Mouse (Mus musculus) adrenal gland, postnatal 36 days (tissue): ENCODE measurements around the gene Ptprg. TPM values are rescaled to one million over a fixed set of nuclear protein-coding genes. Genes with fewer than 3 reads are reported as not detected.

Experiments
- DNase-seq, 2 experiments: peaks; one replicate each; pipeline ENCODE4 v3.0.0; 2021; ENCODE audit warnings: mixed read lengths in 1 of 2
- total RNA-seq, 2 experiments: library from RNA; stranded (reverse); gene quantifications; 2 replicates each; pipeline ENCODE4 v1.2.3; 2021

Gene Ptprg
- total RNA-seq, 2 experiments from 2014 or later: 103 to 108 TPM

DNA sequence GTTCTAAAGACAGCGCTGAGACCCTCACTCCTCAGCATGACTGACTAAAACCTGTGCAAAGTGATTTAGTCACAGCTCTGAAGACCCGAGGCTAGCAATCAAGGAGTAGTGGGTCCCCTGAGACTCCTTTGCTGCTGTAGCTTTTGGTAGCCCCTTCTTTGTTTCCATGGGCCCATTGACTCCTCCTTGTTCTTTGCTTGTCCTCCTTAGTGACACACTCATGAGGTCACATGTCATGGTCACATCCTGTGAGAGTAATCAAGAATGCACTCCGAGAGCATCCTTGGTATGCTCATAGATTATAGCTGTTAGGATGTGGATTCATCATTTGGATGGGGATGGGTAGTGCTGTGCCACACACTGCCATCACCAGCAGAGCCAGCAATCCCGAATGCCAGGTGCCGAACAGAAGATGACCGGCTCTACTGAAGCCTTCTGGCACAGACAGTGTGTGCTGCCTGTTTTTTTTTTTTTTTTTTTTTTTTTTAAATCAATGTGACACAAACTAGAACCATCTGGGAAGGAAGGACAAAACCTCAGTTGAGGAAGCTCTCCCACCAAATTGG is 64.9 kb downstream of the Ptprg start:
- no peak for DNase-seq

- DNase-seq: no peak
Observed at GRCm38 (mm10) chr14:11619606-11620005, 66.3 kb downstream of the Ptprg start.

DNA sequence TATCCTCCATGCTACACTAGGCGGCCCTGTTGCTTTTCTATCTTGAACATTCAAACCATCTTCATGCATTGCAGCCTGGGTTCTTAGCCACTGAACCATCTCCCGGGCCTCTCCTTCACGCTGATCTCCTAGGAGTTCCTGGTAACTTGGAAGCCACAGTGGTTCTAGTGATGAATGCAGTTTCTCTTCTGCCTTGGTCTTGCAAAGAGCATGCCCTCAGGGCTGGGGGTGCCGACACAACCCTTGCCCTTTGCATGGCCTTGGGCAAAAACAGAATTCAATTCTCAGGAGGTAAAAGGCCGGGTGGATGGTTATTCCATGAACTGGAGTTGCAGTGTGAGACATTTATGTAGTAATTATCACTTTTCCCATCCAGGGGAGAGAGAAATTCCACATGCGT is 67.0 kb downstream of the Ptprg start:
- no peak for DNase-seq

DNA sequence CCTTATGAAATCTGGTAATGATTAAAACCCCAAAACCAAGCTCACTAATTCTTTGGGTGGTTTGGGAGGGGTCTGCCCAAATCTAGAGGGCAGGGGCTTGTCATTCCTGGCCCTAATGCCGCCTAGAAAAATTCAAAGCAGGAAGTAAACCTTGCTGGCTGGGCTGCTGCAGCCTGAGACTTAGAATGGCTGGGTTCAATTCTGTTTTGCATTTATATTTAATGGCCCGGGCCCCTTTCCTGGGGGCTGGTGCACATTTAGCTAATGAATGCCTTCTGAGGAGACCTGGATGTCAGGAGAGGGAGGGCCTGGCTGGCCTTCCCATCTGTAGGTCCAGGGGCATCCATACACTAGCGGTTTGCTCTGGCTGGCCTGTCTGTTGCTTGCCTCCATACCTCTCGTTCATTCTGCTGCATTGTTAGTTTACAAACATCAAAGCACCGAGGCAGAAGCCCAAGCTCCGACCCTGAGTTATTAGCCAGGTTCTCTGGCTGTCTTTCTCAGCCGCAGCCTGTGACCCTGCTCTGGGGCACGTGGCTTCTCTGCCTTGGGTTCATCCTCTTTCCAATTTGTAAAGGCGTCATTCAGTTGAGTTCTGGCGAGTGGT is 67.7 kb downstream of the Ptprg start:
- DNase-seq: no peak

- no peak for DNase-seq
Observed at GRCm38 (mm10) chr14:11623576-11623975, 70.2 kb downstream of the Ptprg start.

DNA sequence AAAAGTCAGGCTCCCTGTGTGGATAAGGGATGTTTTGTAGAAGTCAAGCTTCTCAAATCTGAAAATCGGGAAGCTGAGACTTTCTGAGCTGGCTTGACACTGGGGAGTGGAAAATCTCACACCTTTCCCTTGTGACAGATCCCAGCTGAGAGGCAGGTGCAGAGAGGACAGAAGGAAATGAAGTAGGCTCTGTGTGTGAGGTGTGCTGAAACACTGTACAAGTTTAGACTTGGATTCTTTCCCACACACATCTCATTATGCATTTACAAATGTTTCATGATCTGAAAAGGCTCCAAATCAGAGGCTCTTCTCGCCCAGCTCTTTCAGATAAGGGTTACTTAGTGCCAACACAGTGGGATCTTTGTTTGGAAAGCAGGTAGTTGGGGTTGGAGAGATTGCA is 77.4 kb downstream of the Ptprg start:
- DNase-seq: no peak

GRCm38 (mm10) chr14:11631505-11631904 is 78.2 kb downstream of the Ptprg start:
- no peak for DNase-seq

DNA sequence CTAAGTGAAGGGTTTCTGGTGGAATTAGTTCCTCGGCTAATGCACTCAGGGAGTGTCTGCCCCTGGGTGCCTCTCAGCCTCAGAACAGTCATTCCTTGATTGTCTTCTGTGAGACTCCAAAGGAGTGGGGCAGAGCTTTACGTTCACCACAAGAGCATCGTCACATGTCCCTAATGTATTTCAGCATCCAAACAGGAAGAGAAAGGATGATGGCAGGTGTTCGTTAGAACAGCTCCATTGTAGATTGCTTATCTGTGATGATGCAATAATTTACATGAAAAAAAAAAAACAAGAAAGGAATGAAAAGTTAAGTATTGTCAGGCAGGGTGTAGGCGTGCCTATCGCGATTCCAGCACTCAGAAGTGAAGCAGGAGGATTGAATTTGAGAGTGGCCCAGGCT is 84.3 kb downstream of the Ptprg start:
- no peak for DNase-seq

GRCm38 (mm10) chr14:11639366-11639765 is 86.0 kb downstream of the Ptprg start:
- DNase-seq: no peak

GRCm38 (mm10) chr14:11640372-11640771 is 87.0 kb downstream of the Ptprg start:
- DNase-seq: no peak

DNA sequence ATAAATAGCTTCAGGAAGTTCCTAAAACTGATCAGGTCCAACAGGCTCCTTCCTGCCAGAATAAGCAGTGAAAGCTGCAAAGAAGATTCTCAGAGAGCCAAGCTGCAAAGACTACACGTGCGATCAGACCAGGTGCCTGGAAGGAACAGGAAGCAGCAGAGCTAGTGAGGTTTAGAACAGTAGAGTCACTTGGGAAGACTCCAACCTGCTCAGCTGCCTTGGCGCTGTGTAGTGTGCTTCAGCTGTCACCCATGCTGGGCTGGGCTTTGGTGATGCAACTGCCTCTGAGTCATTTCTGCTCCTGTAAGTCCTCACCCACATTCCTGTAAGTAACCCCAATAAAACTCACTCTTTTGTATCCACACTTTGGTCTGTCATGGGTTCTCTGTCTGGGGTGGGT is 87.7 kb downstream of the Ptprg start:
- peak; percentile 55 to 56 for DNase-seq

DNA sequence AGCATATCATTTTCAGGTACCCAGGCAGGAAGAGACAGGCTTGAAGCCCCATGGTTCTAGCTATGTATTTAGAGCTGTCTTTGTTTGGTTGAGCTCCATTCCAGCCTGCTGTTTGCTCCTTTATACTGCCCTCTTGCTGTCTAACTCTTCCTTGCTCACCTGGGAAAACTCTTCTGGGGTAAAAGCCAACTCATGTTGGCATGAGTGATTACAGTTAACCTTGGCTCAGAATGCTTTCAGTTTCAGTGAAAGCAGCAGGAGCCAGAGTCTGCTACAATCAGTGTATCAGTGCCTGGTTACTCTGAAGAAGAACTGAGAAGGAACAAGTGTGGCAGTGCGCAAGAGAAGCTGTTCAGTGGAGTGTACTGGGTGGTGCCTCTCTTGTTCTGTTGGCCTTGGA is 89.6 kb downstream of the Ptprg start:
- peak; percentile 15 to 48 for DNase-seq

DNA sequence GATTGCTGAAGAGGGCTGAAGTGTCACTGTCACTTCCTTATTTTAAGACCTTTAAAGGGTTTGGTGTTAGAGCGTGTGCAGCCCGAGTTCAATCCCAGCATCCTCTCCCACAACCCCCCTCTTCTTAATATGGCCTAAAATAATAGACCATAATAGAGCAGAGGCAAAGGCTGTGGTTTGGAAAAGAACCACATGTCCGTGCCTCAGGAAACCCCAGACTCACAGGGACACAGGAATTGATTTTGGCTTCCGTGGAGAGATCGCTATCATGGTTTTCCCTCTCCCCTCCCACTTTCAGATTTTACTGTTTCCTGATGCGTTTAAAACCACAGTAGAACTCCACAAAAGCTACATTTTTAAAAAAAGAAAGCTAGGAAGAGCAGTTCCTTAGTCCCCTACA is 104.0 kb downstream of the Ptprg start:
- DNase-seq: no peak

DNA sequence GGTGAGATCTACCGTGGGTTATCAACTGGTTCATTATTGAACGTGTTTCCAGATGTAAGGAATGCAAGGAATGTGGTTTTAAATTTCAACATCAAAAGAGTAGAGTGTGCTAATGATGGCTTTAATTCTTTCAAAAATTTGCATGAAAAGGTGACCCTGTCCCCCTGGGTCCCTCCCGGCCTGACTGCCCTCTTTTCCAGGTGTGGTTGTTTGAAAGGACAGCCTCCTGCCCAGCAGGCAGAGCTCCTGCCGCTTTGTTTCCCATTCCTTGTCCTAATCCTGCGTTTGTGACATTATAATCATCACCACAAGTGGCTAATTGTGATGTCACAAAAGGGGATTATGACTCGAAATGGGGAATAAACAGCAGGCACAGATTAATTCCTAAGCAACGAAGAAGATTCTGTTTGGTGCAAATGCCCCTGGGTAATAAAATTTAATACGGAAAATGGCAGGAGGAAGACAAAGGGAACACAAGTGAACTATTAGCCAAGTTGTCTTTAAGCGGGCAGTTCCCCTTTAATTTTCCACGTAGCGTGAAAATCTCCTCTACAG is 110.4 kb downstream of the Ptprg start:
- DNase-seq: no peak

GRCm38 (mm10) chr14:11664302-11664701 is 111.0 kb downstream of the Ptprg start:
- no peak for DNase-seq

DNA sequence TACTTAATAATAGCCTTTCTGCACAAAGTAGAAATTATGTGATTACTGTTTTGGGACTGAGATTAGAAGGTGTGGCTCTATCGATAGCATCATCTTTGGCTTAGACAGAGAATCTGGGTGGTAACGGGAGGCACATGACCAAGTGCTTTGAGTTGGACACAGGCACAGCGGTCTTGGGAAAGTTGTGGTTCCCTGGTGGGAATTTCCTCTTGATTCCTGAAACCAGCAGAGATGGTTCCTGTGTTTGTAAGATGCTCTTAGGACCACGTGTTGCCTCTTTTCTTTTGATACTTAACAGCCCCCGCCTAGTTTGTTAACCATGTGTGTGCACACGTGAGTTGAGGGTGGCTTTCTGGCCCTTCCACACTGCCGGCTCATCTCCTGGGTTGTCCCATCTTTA is 111.7 kb downstream of the Ptprg start:
- no peak for DNase-seq

DNA sequence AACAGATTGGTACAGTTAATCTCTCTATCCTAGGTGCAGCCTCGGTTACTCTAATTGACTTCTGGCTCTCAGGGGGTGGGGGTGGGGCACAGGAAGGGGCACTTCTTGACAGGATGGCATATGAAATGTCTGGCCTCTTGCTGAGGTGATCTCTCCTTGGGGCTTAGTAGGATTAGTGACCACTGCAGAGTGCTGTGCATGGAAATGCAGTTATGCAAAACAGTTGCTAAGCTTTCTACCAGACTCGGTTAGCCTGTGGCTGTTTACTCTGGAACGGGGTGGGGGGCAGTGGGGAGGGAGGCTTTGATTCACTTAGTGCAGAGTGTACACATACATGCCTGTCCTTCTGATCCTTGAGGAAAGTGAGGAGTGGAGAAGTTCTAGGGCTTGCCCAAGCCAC is 114.4 kb downstream of the Ptprg start:
- no peak for DNase-seq

- no peak for DNase-seq
Observed at GRCm38 (mm10) chr14:11670847-11671246, 117.5 kb downstream of the Ptprg start.

DNA sequence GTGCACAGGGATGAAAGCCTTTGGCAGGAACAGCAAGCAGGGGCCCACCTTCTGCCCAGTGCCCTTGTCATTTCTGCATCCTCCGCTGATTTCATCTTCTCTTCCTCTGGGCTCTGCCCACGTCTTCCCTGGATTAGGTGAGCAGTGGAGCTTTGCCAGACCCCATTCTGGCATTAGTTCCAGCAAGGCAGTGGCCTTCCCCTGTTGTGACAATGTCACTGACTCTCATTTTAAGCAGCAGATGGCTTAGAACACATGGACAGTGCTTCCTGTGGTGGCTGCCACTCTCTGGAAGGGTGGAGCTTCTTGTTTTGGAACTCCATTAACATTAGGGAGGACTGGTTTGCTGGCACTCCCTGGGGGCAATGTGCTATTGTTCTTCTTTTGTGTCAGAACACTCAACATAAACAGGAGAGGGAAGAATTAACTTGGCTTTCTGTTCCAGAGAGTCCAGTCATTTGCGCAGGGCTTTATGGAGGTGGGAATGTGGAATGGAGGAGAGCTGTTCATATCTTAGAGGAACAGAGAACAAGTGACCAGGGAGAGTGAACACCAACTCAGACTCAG is 119.7 kb downstream of the Ptprg start:
- DNase-seq: no peak

- DNase-seq: no peak
Observed at GRCm38 (mm10) chr14:11678201-11678600, 124.9 kb downstream of the Ptprg start.

DNA sequence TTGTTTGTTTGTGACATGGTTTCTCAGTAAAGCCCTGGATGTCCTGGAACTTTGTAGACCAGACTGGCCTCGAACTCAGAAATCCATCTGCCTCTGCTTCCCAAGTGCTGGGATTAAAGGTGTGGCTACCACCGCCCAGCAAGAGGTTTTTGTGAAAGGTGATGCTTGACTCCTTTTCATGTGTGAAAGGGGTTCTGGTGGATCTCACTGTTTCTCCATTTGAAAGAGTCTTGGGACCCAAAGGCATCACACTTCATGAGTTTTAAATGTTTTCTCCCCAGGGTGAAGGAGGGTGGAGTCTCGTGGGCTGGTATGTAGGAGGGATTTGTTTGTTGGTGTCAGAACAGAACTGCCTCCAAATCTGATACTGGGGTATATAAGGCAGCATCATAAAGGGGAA is 126.4 kb downstream of the Ptprg start:
- no peak for DNase-seq

DNA sequence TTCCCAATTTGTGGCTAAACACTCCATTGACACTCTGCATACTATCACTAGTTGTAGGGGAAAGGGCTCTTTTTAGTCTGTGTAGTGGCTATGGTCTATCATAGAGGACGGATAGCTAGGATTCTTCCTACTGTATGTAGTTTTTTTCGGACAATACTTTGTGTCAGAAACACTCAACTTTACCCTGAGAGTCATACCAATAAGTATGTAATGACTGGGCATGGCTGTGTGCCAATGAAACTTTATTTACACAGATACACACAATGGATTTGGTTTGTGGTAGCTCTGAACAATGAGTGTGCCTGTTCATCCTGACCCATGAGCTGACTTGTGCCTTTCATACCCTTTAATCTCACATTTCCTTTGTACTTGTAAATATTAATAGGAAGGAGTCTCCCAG is 127.3 kb downstream of the Ptprg start:
- no peak for DNase-seq

DNA sequence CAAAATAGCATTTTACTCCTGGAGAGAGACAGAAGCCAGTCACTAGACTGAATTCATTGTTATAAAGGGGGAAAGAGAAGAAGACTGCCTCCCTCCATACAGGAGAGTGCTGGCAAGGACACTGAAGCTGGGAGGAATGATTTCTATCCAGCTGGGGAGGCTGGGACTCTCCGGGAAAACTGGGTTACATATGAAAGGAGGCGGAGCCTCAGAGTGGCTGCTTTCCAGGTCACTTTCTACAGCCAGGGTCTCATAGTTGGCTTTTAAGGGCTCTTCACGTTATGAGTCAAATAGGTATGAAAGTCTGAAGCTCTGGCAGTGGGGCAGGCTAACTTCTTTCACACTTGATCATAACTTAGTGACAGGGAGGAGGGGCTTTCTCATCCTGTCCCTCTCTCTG is 129.1 kb downstream of the Ptprg start:
- DNase-seq: peak in 1 of 2 experiments; percentile 9
